Mouse (Mus musculus) cortical plate, adult 2 months (tissue): ENCODE measurements at regions not wholly inside any gene's neighbourhood (a gene's known extent, or its start where the extent isn't known, plus 50 kb on each side); places are given as distances from the start of the nearest gene placed in this dataset.
A peak's percentile ranks its signal among the peaks of the same experiment; 100 is the strongest.

Experiments
- H3K27ac ChIP-seq: fragments of 200-500 bp; 2 replicates; pipeline ENCODE4 v1.5.1; 2012; ENCODE audit warnings: low read length, control low read depth, inconsistent platforms; ENCODE audit not compliant: insufficient read depth
- H3K4me1 ChIP-seq: fragments of 200-500 bp; 2 replicates; pipeline ENCODE4 v1.6.1; 2011; ENCODE audit warnings: low read length; ENCODE audit not compliant: control insufficient read depth, insufficient read depth
- H3K4me3 ChIP-seq: fragments of 200-500 bp; 2 replicates; pipeline ENCODE4 v1.5.1; 2011; ENCODE audit warnings: mild to moderate bottlenecking, low read length, control low read depth; ENCODE audit not compliant: insufficient read depth
- CTCF ChIP-seq: fragments of 200-500 bp; IDR thresholded peaks from 2 replicates; pipeline ENCODE4 v1.5.1; 2011; ENCODE audit warnings: mild to moderate bottlenecking, control low read depth, low read length; ENCODE audit not compliant: insufficient read depth; ENCODE audit errors: extremely low read depth
- POLR2A ChIP-seq: fragments of 200-500 bp; IDR thresholded peaks from 2 replicates; pipeline ENCODE4 v1.6.1; 2011; ENCODE audit warnings: mild to moderate bottlenecking, low read length, control low read depth; ENCODE audit not compliant: insufficient read depth; ENCODE audit errors: extremely low read depth

DNA sequence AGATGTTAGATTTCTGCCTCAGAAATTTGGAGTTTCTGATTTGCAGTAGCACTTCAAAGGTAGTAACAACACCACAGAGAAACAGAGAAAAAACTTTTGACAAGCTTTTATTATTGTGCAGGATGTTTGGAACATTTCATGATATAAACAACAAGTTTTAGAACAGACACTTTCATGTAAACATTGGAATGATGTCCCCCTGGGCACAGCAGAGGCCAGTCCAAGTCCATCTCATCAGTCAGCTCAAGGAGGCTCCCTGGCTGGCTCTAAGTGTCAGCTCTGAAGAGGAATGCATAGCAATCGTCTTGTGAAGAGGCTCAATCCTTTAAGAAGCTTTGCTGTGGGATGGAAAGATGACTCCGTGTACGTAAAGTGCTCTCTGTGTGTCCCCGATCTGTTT is 612.2 kb upstream of the Tbl1xr1 start:
- Histone ChIP-seq H3K27ac (no peak overlapping the region), H3K4me1 (no peaks in the 10 kb centered on the region; the same call in 1 of the 2 replicates), H3K4me3 (no peak overlapping the region)
- TF ChIP-seq POLR2A (no peak), CTCF (no peak)

DNA sequence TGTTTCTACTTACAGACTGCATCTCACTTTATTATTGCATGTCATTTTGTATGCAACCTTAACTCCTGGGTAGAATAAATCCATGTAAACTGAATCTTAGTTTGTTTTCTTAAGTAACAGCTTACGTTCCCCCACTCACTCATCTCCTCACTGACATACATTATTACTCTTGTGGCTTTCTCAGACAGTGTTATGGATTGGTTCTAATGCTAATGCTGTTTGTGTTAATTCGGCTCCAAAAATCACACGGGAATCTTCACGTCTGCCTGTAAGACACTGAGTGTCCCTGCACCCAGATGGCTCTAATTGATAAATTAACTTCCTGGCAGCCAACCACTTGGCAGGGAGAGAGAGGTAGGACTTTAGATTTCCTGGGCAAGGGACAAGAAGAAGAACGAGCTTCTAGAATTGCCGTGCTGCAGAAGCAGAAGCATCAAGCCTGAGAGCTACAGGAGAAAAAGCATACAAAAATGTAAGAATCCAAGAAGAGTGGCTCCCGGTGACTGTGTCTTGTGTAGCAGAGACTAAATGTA is 610.3 kb upstream of the Tbl1xr1 start:
- Histone ChIP-seq H3K4me1 (no peaks in the 10 kb centered on the region; the same call in 1 of the 2 replicates), H3K4me3 (no peak overlapping the region), H3K27ac (no peak overlapping the region)
- no peak for TF ChIP-seq CTCF
- no peak for TF ChIP-seq POLR2A

GRCm38 (mm10) chr3:21477366-21477765 is 599.1 kb upstream of the Tbl1xr1 start:
- peaks cover 2% of the 10 kb centered on the region; the same call in 1 of the 2 replicates for H3K4me1 ChIP-seq
- H3K27ac ChIP-seq, result no peak overlapping the region
- TF ChIP-seq CTCF (no peak), POLR2A (no peak)
- no peak overlapping the region for H3K4me3 ChIP-seq

GRCm38 (mm10) chr3:21479021-21479795 is 597.2 kb upstream of the Tbl1xr1 start:
- no peak for TF ChIP-seq POLR2A
- no peak for TF ChIP-seq CTCF
- Histone ChIP-seq H3K4me1 (peaks cover 2% of the 10 kb centered on the region; the same call in 1 of the 2 replicates), H3K27ac (peak overlapping the region; percentile 2; the same call in 1 of the 2 replicates), H3K4me3 (no peak overlapping the region)

DNA sequence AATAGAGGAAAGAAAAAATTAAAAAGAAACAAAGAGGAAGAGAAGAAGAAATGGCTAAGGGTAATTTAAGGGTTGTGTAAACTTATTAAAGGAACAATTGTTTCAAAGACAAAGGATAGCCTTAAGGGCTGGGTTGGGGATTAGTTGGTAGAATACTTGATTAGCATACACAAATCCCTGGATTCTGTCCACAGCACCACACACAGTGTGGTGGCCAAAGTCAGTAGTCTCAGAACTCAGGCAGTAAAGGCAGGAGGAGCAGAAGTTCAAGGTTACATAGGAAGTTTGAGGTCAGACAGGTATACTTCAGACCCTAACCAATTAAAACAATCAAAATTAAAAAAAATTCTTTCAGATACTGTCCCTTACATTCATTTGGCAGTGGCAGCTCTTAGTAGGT is 596.6 kb upstream of the Tbl1xr1 start:
- H3K4me1 ChIP-seq, result peaks cover 4% of the 10 kb centered on the region; the same call in 1 of the 2 replicates
- TF ChIP-seq CTCF, result no peak
- no peak for TF ChIP-seq POLR2A
- H3K27ac ChIP-seq, result no peak overlapping the region
- H3K4me3 ChIP-seq, result no peak overlapping the region

DNA sequence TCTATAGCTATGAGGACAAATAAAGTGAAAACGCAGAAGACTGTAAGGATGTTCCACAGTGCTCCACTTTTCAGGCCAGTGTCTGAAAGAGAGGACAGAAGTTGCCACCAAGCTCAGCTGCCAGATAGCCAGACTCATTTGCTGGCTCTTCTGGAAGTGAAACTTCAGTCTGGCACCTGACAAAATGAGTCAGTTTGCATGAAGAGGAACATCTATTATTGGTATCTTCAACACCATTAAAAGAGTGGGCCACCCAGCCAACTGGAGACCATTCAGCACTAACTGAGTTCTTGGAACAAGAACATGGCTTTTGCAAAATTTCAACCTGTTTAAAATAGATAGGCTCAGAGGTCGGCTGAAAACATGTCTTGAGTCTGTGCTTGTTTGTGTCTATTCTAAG is 592.4 kb upstream of the Tbl1xr1 start:
- H3K4me3 ChIP-seq, result no peak overlapping the region
- TF ChIP-seq POLR2A (no peak), CTCF (no peak)
- H3K4me1 ChIP-seq, result peaks cover 4% of the 10 kb centered on the region; the same call in 1 of the 2 replicates
- peak overlapping the region; percentile 59; the same call in 1 of the 2 replicates for H3K27ac ChIP-seq

GRCm38 (mm10) chr3:21485454-21485853 is 591.0 kb upstream of the Tbl1xr1 start:
- TF ChIP-seq CTCF (no peak), POLR2A (no peak)
- peaks cover 4% of the 10 kb centered on the region; the same call in 1 of the 2 replicates for H3K4me1 ChIP-seq
- H3K27ac ChIP-seq, result no peak overlapping the region
- no peak overlapping the region for H3K4me3 ChIP-seq

DNA sequence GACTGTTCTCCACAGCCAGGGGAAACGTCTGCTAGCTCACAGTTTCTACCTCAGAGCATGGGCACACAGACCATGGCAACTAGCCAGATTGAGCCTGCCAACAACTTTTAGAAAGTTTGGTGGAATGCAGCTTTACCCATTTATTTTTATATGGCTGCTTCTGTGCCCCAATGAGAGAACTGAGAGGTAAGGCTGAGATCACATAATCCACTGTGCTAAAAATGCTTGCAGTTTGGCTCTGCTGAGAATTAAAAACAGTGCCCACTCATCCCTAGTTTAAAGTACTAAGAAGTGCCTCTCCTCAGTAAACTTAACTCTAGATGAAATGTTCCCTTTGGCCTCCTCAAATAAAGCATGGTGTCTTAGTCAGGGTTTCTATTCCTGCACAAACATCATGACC is 586.9 kb upstream of the Tbl1xr1 start:
- TF ChIP-seq CTCF (no peak), POLR2A (no peak)
- Histone ChIP-seq H3K27ac (peak overlapping the region; percentile 17; the same call in 1 of the 2 replicates), H3K4me3 (no peak overlapping the region), H3K4me1 (peaks cover 2% of the 10 kb centered on the region; the same call in 1 of the 2 replicates)

- Histone ChIP-seq H3K4me3 (no peak overlapping the region), H3K27ac (no peak overlapping the region), H3K4me1 (peaks cover 10% of the 10 kb centered on the region)
- TF ChIP-seq CTCF, result 0 out of 2 replicates have a peak, but pooled peaks have one; percentile 5
- no peak for TF ChIP-seq POLR2A
These were observed 584.0 kb upstream of the Tbl1xr1 start for GRCm38 (mm10) chr3:21492413-21492812.

GRCm38 (mm10) chr3:21493384-21493783 is 583.1 kb upstream of the Tbl1xr1 start:
- Histone ChIP-seq H3K4me1 (peaks cover 10% of the 10 kb centered on the region), H3K27ac (no peak overlapping the region), H3K4me3 (no peak overlapping the region)
- TF ChIP-seq POLR2A (no peak), CTCF (no peak)
